Mouse (Mus musculus) intestine, embryonic 14.5 days (tissue): ENCODE measurements around the gene Fam129a. TPM values are rescaled to one million over a fixed set of nuclear protein-coding genes. Genes with fewer than 3 reads are reported as not detected.

Source experiments
- ATAC-seq: fragments of 200-750 bp; cut with Nextera tagmentation; replicated peaks from 2 replicates; pipeline ENCODE4 v1.8.0; 2017; ENCODE audit warnings: low read depth, moderate number of reproducible peaks, moderate TSS enrichment, moderate library complexity; ENCODE audit not compliant: low FRiP score, low TSS enrichment
- DNase-seq: peaks from one replicate; pipeline ENCODE4 v3.0.0-alpha.2; 2018; ENCODE audit warnings: low spot score
- H3K27ac ChIP-seq: fragments of 300-500 bp; sonication (generic); 2 replicates; pipeline ENCODE4 v1.5.1; 2014; ENCODE audit warnings: low read depth, mild to moderate bottlenecking, control low read depth
- H3K27me3 ChIP-seq: fragments of 300-500 bp; sonication (generic); replicated peaks from 2 replicates; pipeline ENCODE4 v1.6.1; 2014; ENCODE audit warnings: low read length, control low read depth; ENCODE audit not compliant: control insufficient read depth, insufficient read depth
- H3K36me3 ChIP-seq: fragments of 300-500 bp; sonication (generic); 2 replicates; pipeline ENCODE4 v1.6.1; 2014; ENCODE audit warnings: low read length, control low read depth; ENCODE audit not compliant: control insufficient read depth, insufficient read depth
- H3K4me1 ChIP-seq: fragments of 300-500 bp; sonication (generic); replicated peaks from 2 replicates; pipeline ENCODE4 v1.6.1; 2014; ENCODE audit warnings: low read length, control low read depth, mixed read lengths; ENCODE audit not compliant: control insufficient read depth, insufficient read depth
- H3K4me2 ChIP-seq: fragments of 300-500 bp; sonication (generic); 2 replicates; pipeline ENCODE4 v1.6.1; 2014; ENCODE audit warnings: low read length
- H3K4me3 ChIP-seq: fragments of 300-500 bp; sonication (generic); 2 replicates; pipeline ENCODE4 v1.5.1; 2014; ENCODE audit warnings: low read depth, low read length, control low read depth, mixed read lengths
- H3K9ac ChIP-seq: fragments of 300-500 bp; sonication (generic); 2 replicates; pipeline ENCODE4 v1.6.1; 2014; ENCODE audit warnings: mild to moderate bottlenecking, low read length
- H3K9me3 ChIP-seq: fragments of 300-500 bp; sonication (generic); 2 replicates; pipeline ENCODE4 v1.6.1; 2016; ENCODE audit warnings: low read length, control low read depth; ENCODE audit not compliant: control insufficient read depth
- WGBS: fragments of 180-500 bp; shearing (Covaris S2); extraction: QIAGEN DNeasy Blood & Tissue Kit; methylation state at CpG from one replicate; pipeline ENCODE4 v1.1.7; 2014; 5-methylcytosine and 5-hydroxymethylcytosine counted together
- polyA plus RNA-seq: library from polyadenylated mRNA; unstranded; fragments of >200 nt; fragmentation: Nextera tagmentation; extraction: Ambion mirVana; gene quantifications from 2 replicates; pipeline ENCODE4 v1.2.1, GENCODE M21; 2014

The Fam129a gene
- polyA plus RNA-seq: 4.3 and 5.2 TPM in 2 replicates

- 3% methylated on average over 46 of the region's 46 CpGs for WGBS
- Histone ChIP-seq H3K4me2 (peak within 1 kb of the TSS; percentile 81), H3K27ac (no peak within 1 kb of the TSS), H3K36me3 (no peaks in the 10 kb centered on the region), H3K27me3 (peaks cover 23% of the 10 kb centered on the region; the same call in 1 of the 2 replicates), H3K9me3 (no peaks in the 10 kb centered on the region), H3K9ac (peak within 1 kb of the TSS; percentile 43), H3K4me1 (no peaks in the 10 kb centered on the region), H3K4me3 (peak within 1 kb of the TSS; percentile 48)
- DNase-seq (peak; percentile 79), ATAC-seq (peak; percentile 85)
These were observed at the start of gene Fam129a for GRCm38 (mm10) chr1:151570981-151571837. Gene Fam129a, plus strand, starts transcription at chr1:151571186.

GRCm38 (mm10) chr1:151526701-151527100 lies 44.3 kb upstream of the Fam129a start:
- DNase-seq (no peak), ATAC-seq (no peak)
- no peaks in the 10 kb centered on the region for H3K27me3 ChIP-seq
- H3K4me2 ChIP-seq: no peak overlapping the region
- peaks cover 4% of the 10 kb centered on the region; the same call in 1 of the 2 replicates for H3K9me3 ChIP-seq
- no peaks in the 10 kb centered on the region for H3K36me3 ChIP-seq
- H3K4me1 ChIP-seq: no peaks in the 10 kb centered on the region
- no peak overlapping the region for H3K4me3 ChIP-seq
- no peak overlapping the region for H3K9ac ChIP-seq
- WGBS: 72% methylated on average over 3 of the region's 3 CpGs
- no peak overlapping the region for H3K27ac ChIP-seq

- Histone ChIP-seq H3K9me3 (no peaks in the 10 kb centered on the region), H3K36me3 (no peaks in the 10 kb centered on the region), H3K9ac (no peak overlapping the region), H3K27ac (no peak overlapping the region), H3K4me1 (no peaks in the 10 kb centered on the region; the same call in 1 of the 2 replicates), H3K4me2 (no peak overlapping the region), H3K4me3 (no peak overlapping the region), H3K27me3 (no peaks in the 10 kb centered on the region)
- ATAC-seq (no peak), DNase-seq (no peak)
- WGBS: 77% methylated on average over 6 of the region's 6 CpGs
These were observed 27.0 kb upstream of the Fam129a start for GRCm38 (mm10) chr1:151543796-151544477.

- no peak overlapping the region for H3K9ac ChIP-seq
- H3K27me3 ChIP-seq: no peaks in the 10 kb centered on the region
- no peaks in the 10 kb centered on the region; the same call in 1 of the 2 replicates for H3K4me1 ChIP-seq
- H3K4me3 ChIP-seq: no peak overlapping the region
- H3K36me3 ChIP-seq: no peaks in the 10 kb centered on the region
- no peak for ATAC-seq
- DNase-seq: no peak
- no peak overlapping the region for H3K27ac ChIP-seq
- H3K9me3 ChIP-seq: no peaks in the 10 kb centered on the region
- WGBS: 89% methylated on average over 3 of the region's 3 CpGs
- H3K4me2 ChIP-seq: no peak overlapping the region
These were observed 26.4 kb upstream of the Fam129a start for GRCm38 (mm10) chr1:151544581-151544980.

DNA sequence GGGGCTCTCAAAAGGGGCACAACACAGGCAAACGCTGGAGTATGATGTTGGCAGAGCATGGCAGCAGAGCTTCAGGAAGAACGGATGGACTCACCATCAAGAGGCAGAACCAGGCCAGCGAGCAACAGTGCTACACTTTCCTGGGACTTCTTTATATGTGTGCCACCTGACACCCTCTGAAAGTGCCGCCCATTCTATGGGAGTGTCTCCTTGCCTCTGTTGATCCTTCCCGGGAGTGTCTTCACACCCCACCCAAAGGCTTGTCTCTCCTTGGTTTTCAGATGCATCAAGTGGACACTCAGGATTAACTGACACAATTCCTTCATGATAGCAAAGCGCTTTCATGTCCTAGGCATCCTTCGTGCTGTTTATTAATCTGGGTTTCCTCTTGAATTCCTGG lies 25.4 kb upstream of the Fam129a start:
- no peak overlapping the region for H3K4me3 ChIP-seq
- no peak overlapping the region for H3K4me2 ChIP-seq
- H3K36me3 ChIP-seq: no peaks in the 10 kb centered on the region
- no peak overlapping the region for H3K9ac ChIP-seq
- 78% methylated on average over 7 of the region's 7 CpGs for whole genome bisulfite sequencing
- no peak for ATAC-seq
- no peaks in the 10 kb centered on the region; the same call in 1 of the 2 replicates for H3K4me1 ChIP-seq
- H3K27ac ChIP-seq: no peak overlapping the region
- no peaks in the 10 kb centered on the region for H3K9me3 ChIP-seq
- DNase-seq: no peak
- no peaks in the 10 kb centered on the region for H3K27me3 ChIP-seq

DNA sequence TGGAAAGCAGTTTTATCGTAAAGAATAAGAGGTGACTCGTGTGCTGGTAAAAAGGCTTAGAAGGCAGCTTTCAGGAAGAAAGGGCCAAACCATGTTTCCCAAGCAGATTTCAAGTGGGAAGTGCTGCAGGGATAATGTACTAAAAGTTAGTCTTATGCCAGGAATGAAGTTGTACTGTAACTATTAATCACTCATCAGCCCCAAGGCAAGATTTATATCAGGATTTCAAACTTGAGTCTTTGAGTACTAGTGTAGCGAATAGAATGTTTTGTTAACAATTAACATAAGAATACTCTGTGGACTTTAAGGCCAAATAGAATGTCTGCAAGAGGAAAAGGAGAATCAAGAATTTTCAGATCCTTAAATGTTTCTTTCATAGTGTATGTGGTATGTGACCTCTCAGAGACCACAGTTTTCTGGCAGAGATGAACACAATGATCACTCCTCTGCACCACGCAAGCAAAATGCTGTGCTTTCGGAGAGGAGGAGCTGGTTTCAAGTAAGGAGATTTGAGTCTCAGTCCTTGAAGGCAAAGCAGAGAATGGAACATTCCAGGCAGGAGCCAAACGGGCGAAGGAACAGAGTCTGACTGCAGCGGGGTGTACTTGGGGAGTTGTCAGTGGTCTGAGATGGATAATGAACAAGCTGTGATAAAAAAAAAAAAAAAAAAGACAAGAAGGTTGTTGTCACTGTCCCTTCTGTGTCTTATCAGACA lies 21.9 kb upstream of the Fam129a start:
- no peaks in the 10 kb centered on the region for H3K9me3 ChIP-seq
- H3K36me3 ChIP-seq: no peaks in the 10 kb centered on the region
- H3K27me3 ChIP-seq: no peaks in the 10 kb centered on the region
- no peak overlapping the region for H3K27ac ChIP-seq
- ATAC-seq: no peak
- WGBS: 74% methylated on average over 8 of the region's 8 CpGs
- H3K4me3 ChIP-seq: no peak overlapping the region
- no peak for DNase-seq
- H3K4me1 ChIP-seq: no peaks in the 10 kb centered on the region; the same call in 1 of the 2 replicates
- no peak overlapping the region for H3K9ac ChIP-seq
- H3K4me2 ChIP-seq: no peak overlapping the region

- DNase-seq (no peak), ATAC-seq (no peak)
- Histone ChIP-seq H3K4me3 (no peak overlapping the region), H3K27me3 (no peaks in the 10 kb centered on the region), H3K9ac (no peak overlapping the region), H3K4me1 (no peaks in the 10 kb centered on the region; the same call in 1 of the 2 replicates), H3K9me3 (no peaks in the 10 kb centered on the region), H3K4me2 (no peak overlapping the region), H3K27ac (no peak overlapping the region), H3K36me3 (no peaks in the 10 kb centered on the region)
- 68% methylated on average over 7 of the region's 7 CpGs for WGBS
These were observed 21.2 kb upstream of the Fam129a start for GRCm38 (mm10) chr1:151549794-151550193.
